Mouse (Mus musculus): ENCODE measurements around the gene Mylk.

Gene Mylk

DNA sequence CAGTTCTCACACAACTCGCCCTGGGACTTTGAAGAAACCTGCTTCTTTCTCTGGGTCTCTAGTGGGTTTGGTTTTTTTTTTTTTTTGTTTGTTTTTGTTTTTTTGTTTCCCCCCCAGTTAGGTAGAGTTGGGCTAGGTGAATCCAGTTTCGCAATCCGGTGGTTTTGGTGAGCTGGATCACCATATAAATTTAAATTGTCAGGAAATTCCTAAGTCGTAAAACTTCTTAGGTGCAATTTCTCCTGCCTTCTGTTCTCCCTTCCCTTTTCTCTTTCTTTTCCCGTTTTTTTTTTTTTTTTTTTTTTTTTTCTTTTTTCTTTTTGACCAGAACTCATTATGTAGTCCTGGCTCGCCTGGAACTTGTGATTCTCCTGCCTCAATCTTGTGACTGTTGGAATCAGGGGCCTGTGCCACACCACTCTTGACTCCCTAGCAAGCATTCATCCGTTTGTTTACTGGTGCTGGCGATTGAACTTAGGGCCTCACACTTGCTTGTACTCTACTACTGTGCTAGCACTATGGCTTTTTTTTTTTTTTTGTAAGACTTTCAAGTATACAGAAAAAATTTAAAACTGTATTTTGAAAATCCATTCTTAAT is 278.2 kb downstream of the Mylk start:
- DNase-seq (ENCODE audit: low spot score in 2 of 2): no peak

DNA sequence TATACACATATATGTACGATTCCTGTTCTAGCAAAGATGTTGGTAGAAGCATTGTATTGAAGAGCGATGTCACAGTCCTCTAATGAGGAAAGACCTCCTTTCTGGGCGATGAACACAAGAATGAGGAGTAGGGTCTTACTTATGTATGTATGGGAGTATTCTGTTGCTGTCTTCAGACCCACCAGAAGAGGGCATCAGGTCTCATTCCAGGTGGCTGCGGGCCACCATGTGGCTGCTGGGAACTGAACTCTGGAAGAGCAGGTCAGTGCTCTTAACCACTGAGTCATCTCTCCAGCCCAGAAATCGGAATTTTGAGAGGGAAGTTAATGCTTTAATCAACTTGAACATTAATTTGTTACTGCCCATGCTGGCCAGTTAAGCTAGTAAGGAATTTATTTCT is 279.3 kb downstream of the Mylk start:
- DNase-seq (ENCODE audit: low spot score in 2 of 2): no peak

DNA sequence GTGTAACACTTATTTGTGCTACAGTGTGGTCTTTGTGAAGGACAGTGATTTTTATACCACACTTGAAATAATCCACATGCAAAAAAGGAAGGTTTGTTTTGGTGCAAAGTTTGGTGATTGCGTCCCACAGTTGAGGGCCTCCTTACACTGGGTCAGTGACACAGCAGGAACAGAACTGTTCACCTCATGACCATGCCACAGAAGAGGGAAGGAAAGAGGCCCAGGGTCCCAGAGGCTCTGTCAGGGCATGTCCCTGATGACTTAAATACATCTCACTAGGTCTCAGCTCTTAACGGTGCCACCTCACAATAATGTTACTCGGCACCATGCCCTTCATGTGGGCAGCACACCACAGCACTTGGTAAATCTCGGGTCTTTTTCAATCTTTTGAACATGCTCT is 280.3 kb downstream of the Mylk start:
- no peak for DNase-seq (ENCODE audit: low spot score in 2 of 2)

DNA sequence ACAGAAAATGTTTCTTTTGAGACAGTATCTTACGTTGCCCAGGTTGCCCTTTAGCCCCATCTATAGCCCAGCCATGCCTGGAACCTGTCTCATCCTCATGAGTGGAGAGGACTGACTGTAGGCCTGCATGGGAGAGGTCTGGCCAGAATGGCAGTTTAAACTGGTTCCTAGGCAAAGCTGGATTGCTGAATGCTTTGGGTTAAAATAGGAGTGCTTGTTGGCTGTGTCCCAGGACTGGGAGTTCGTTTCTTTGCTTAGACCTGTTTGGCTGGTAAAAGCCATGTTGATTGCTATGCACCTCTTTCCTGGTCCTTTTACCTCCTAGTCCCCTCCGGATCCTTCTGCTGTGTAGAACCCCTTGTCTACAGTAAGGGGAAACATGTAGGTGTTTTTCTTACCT is 288.2 kb downstream of the Mylk start:
- no peak for DNase-seq (ENCODE audit: low spot score in 2 of 2)

DNA sequence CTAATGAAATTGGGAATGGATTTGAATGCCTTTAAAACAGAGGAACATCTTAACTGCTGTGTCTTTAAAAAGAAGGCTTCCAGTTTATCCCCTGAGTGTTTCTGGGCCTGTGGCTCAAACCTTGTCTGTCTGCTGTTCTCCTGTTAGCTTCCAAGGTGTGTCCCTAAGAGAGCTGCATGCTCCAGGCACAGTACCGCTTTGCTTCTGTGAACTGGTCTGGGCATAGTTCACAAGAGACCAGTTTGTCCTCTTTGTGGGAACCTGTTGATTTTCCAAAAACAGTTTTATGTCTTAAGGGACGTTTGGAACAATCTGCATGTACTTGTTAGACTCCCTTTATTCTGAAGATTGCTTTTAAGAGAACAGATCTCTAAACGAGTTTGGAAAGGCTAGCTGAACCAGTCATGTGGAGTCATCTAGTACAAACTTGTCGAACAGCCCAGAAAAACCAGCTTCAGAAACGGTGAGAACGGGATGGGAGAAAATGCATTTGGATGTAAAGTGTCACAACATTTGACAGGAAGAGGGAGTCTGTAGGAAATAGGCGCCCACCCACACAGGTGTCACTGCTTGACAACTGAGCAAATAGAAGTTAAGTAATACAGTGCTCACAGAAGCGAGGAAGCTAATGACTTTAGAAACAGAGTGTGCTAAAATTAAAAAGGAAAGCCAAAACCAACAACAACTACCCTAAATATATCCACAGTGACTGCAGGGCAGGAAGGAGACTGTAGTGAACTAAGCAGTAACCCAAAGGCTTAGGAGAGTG is 289.0 kb downstream of the Mylk start:
- no peak for DNase-seq (ENCODE audit: low spot score in 2 of 2)

DNA sequence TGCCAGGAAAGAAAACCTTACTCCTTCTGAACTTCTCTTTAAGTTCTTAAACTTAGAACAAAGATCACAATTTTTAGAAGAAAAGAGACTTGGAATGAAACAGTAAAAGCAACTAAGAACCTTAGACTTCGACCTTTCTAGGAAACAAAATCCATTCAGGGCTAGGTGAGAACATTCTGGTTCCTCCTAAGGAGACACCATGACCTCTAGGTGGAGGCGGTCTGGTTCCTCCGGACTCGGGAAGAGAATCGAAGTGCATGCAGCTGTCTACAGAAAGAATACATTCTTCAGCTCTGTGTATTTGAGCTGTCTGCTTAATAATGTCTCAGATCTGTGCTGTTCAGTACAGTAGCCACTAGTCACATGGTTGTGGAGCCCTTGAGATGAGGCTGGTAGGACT is 290.0 kb downstream of the Mylk start:
- no peak for DNase-seq (ENCODE audit: low spot score in 2 of 2)

GRCm38 (mm10) chr16:35036754-35037153 is 291.7 kb downstream of the Mylk start:
- DNase-seq (ENCODE audit: low spot score in 2 of 2): no peak

DNA sequence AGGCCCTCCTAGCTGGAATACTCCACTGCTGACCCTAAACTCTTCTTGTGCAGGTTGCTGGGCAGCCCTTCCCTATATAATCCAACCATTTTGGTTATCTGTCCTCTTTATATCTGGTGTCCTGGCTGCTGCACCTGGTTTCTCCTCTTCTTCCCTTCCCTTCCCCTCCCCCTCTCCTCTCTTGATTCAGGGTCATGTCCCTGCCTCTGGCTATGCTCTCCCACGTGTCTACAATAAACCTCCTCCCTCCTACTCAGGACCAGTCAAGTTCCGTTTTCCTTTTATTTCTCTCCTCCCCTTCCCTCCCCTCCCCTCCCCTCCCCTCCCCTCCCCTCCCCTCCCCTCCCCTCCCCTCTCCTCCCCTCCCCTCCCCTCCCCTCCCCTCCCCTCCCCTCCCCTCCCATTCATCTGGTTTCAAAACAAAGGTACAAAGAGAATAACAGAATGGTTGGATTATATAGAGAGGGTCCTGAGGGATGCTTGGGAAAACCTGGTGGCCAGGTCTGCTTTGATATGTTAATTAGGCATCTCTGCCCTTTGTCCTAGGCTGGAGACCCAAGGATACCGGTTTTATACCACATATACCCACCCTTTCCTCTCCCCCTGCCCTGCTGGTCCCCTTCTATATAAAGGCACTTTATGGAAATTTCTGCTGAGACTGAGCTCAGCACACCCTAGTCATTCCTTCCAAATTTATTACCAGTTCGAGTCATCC is 293.5 kb downstream of the Mylk start:
- no peak for DNase-seq (ENCODE audit: low spot score in 2 of 2)

- DNase-seq (ENCODE audit: low spot score in 2 of 2): no peak
Measured at GRCm38 (mm10) chr16:35040154-35040553, 295.1 kb downstream of the Mylk start.

- DNase-seq (ENCODE audit: low spot score in 2 of 2): no peak
Measured at GRCm38 (mm10) chr16:35041001-35041400, 296.0 kb downstream of the Mylk start.

- no peak for DNase-seq (ENCODE audit: low spot score in 2 of 2)
Measured at GRCm38 (mm10) chr16:35046081-35046775, 301.2 kb downstream of the Mylk start.

DNA sequence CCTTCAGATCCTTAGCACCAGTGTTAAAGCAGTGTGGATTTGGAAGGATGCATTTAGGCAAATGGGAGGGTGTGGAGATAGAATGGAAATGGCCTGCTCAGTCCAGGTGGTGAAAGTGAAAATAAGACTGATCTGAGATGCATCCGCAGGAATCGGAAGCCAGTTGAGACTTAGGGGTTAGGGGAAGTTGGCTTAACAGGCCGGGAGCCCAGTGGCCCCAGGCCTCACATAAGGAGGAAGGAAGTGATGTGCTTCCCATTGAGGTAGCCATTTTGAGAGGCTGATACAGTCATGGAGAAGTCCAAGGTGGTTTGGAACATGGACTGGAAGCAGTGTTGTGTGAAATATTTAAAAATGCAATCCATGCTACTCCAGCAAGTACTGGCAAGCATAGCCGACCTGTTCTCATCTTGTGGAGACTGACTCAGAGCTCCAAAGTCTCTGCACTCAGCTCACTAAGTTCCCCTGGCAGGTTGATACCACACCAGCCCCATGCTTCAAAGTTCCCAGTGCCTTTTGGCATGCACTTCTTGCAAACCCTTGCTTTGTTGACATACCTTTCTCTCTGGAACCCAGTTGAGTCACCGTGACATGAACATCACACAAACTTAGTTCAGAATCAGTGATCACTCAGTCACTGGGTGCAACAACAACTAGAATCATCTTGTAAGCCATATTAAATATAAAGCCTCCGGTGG is 302.4 kb downstream of the Mylk start:
- no peak for DNase-seq (ENCODE audit: low spot score in 2 of 2)

DNA sequence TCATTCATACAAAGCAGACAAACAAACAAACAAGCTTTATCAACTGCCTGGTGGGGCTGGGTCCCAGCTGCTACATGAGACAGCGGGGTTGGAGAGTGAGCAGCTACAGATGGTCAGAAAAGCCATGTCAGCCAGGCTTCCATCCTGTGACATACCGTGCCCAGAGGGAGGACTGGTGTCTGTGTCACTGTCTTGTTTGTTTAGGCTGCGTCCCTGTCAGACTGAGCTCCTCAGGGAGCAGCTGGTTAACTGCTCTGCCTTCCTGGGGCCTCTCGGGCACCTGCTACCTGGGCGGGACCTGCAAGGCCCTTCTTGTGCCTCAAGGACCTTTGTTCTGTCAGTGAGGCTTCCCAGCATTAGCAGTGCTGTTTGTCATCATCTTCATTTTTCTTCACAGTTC is 306.1 kb downstream of the Mylk start:
- DNase-seq (ENCODE audit: low spot score in 2 of 2): no peak
